ENCODE assay signal across 8 mouse cellular contexts in genomic region chr9:3258396-3259300, GRCm38 (mm10).
DNase-seq lines count a peak whose midpoint lies in the region.

No protein-coding gene starts in this region.

- DNase-seq in kidney, adult 18-20 months: peak; percentile 9
- no peak for DNase-seq in kidney, adult 11 months
- DNase-seq in adrenal gland, postnatal 14 days: peak; percentile 68
- peak; percentile 47 for DNase-seq in fibroblast of lung, adult 2 months (ENCODE audit: low read depth)
- peak; percentile 48 to 69 for DNase-seq in heart, postnatal 36 days
- peak; percentile 99 for DNase-seq in large intestine, adult 2 months (ENCODE audit: low read depth, low spot score)
- DNase-seq in lung, postnatal 25 days (ENCODE audit: low spot score): peak; percentile 56
- peak; percentile 2 to 39 for DNase-seq in right cerebral cortex, adult 2 months (ENCODE audit: low spot score in 2 of 2)

- WGBS in large intestine, adult 2 months: 57% methylated on average over 10 of the region's 10 CpGs

- intact Hi-C loops in heart, postnatal 36 days (cut with DNase I): no loop called here
